Mouse (Mus musculus) liver, embryonic 13.5 days (tissue): ENCODE measurements at regions not wholly inside any gene's neighbourhood (a gene's known extent, or its start where the extent isn't known, plus 50 kb on each side); places are given as distances from the start of the nearest gene placed in this dataset.
A peak's percentile ranks its signal among the peaks of the same experiment; 100 is the strongest.

Source experiments
- ATAC-seq: fragments of 200-750 bp; cut with Nextera tagmentation; 2 replicates; pipeline ENCODE4 v1.8.0; 2017; ENCODE audit warnings: low read depth, mild to moderate bottlenecking, moderate number of reproducible peaks, moderate library complexity
- DNase-seq: peaks from one replicate; pipeline ENCODE4 v3.0.0; 2022
- H3K27ac ChIP-seq: fragments of 300-500 bp; sonication (generic); 2 replicates; pipeline ENCODE4 v1.5.1; 2015; ENCODE audit warnings: moderate library complexity, mild to moderate bottlenecking, inconsistent platforms
- H3K27me3 ChIP-seq: fragments of 300-500 bp; sonication (generic); 2 replicates; pipeline ENCODE4 v1.6.1; 2015; ENCODE audit warnings: mild to moderate bottlenecking, inconsistent platforms
- H3K36me3 ChIP-seq: fragments of 300-500 bp; sonication (generic); 2 replicates; pipeline ENCODE4 v1.6.1; 2015; ENCODE audit warnings: mild to moderate bottlenecking, inconsistent platforms
- H3K4me1 ChIP-seq: fragments of 300-500 bp; sonication (generic); replicated peaks from 2 replicates; pipeline ENCODE4 v1.6.1; 2015; ENCODE audit warnings: inconsistent platforms
- H3K4me2 ChIP-seq: fragments of 300-500 bp; sonication (generic); 2 replicates; pipeline ENCODE4 v1.6.1; 2015; ENCODE audit warnings: inconsistent platforms, mild to moderate bottlenecking, moderate library complexity
- H3K4me3 ChIP-seq: fragments of 300-500 bp; sonication (generic); replicated peaks from 2 replicates; pipeline ENCODE4 v1.5.1; 2015; ENCODE audit warnings: mild to moderate bottlenecking, inconsistent platforms
- H3K9ac ChIP-seq: fragments of 300-500 bp; sonication (generic); 2 replicates; pipeline ENCODE4 v1.6.1; 2015; ENCODE audit warnings: mild to moderate bottlenecking, inconsistent platforms
- H3K9me3 ChIP-seq: fragments of 300-500 bp; sonication (generic); replicated peaks from 2 replicates; pipeline ENCODE4 v1.6.1; 2016; ENCODE audit warnings: inconsistent platforms
- WGBS: fragments of 180-500 bp; shearing (Covaris S2); methylation state at CpG from one replicate; pipeline ENCODE4 v1.1.7; 2015; ENCODE audit not compliant: insufficient replicate concordance; 5-methylcytosine and 5-hydroxymethylcytosine counted together

- Histone ChIP-seq H3K27ac (no peak overlapping the region), H3K4me3 (no peak overlapping the region), H3K9ac (no peak overlapping the region), H3K9me3 (no peaks in the 10 kb centered on the region), H3K4me1 (no peaks in the 10 kb centered on the region), H3K27me3 (no peaks in the 10 kb centered on the region), H3K4me2 (no peak overlapping the region), H3K36me3 (no peaks in the 10 kb centered on the region)
- WGBS: 43% methylated on average over 2 of the region's 2 CpGs
- no peak for ATAC-seq
- peak; percentile 2 for DNase-seq
Observed at GRCm38 (mm10) chr1:152313480-152313879, 73.0 kb downstream of the Tsen15 start.

- no peak overlapping the region for H3K27ac ChIP-seq
Observed at GRCm38 (mm10) chr1:152305461-152305860, 81.0 kb downstream of the Tsen15 start.

GRCm38 (mm10) chr1:152304487-152305130 is 81.9 kb downstream of the Tsen15 start:
- H3K9ac ChIP-seq: no peak overlapping the region
- 47% methylated on average over 14 of the region's 14 CpGs for WGBS
- ATAC-seq: no peak
- H3K27me3 ChIP-seq: no peaks in the 10 kb centered on the region
- DNase-seq: no peak
- no peaks in the 10 kb centered on the region for H3K9me3 ChIP-seq
- H3K4me3 ChIP-seq: no peak overlapping the region
- H3K36me3 ChIP-seq: no peaks in the 10 kb centered on the region
- no peak overlapping the region for H3K27ac ChIP-seq
- H3K4me2 ChIP-seq: no peak overlapping the region
- H3K4me1 ChIP-seq: no peaks in the 10 kb centered on the region

More at GRCm38 (mm10) chr1:152305461-152305860, 81.0 kb downstream of the Tsen15 start:
- no peaks in the 10 kb centered on the region for H3K27me3 ChIP-seq
- no peak overlapping the region for H3K4me3 ChIP-seq
- no peaks in the 10 kb centered on the region for H3K4me1 ChIP-seq
- H3K4me2 ChIP-seq: no peak overlapping the region
- H3K36me3 ChIP-seq: no peaks in the 10 kb centered on the region
- ATAC-seq: no peak
- H3K9ac ChIP-seq: no peak overlapping the region
- DNase-seq: no peak
- 50% methylated on average over 3 of the region's 3 CpGs for WGBS
- H3K9me3 ChIP-seq: no peaks in the 10 kb centered on the region

GRCm38 (mm10) chr1:152301355-152301754 is 85.1 kb downstream of the Tsen15 start:
- H3K9ac ChIP-seq: no peak overlapping the region
- no peak for DNase-seq
- ATAC-seq: no peak
- H3K4me2 ChIP-seq: no peak overlapping the region
- no peak overlapping the region for H3K27ac ChIP-seq
- WGBS: 67% methylated on average over 8 of the region's 8 CpGs
- H3K4me1 ChIP-seq: no peaks in the 10 kb centered on the region
- H3K27me3 ChIP-seq: no peaks in the 10 kb centered on the region
- no peaks in the 10 kb centered on the region for H3K9me3 ChIP-seq
- no peaks in the 10 kb centered on the region for H3K36me3 ChIP-seq
- H3K4me3 ChIP-seq: no peak overlapping the region

- WGBS: 36% methylated on average over 9 of the region's 9 CpGs
Observed at GRCm38 (mm10) chr1:152292196-152292736, 94.2 kb downstream of the Tsen15 start.

GRCm38 (mm10) chr1:152290768-152291167 is 95.7 kb downstream of the Tsen15 start:
- H3K4me2 ChIP-seq: no peak overlapping the region
- ATAC-seq (no peak), DNase-seq (no peak)
- no peak overlapping the region for H3K27ac ChIP-seq
- H3K36me3 ChIP-seq: no peaks in the 10 kb centered on the region
- H3K27me3 ChIP-seq: no peaks in the 10 kb centered on the region
- 20% methylated on average over 7 of the region's 7 CpGs for WGBS
- no peaks in the 10 kb centered on the region for H3K9me3 ChIP-seq
- H3K9ac ChIP-seq: no peak overlapping the region
- H3K4me3 ChIP-seq: no peak overlapping the region
- peaks cover 10% of the 10 kb centered on the region for H3K4me1 ChIP-seq

More at GRCm38 (mm10) chr1:152292196-152292736, 94.2 kb downstream of the Tsen15 start:
- Histone ChIP-seq H3K9ac (no peak overlapping the region), H3K4me3 (no peak overlapping the region), H3K27me3 (no peaks in the 10 kb centered on the region), H3K9me3 (no peaks in the 10 kb centered on the region), H3K36me3 (no peaks in the 10 kb centered on the region), H3K4me2 (no peak overlapping the region), H3K27ac (no peak overlapping the region), H3K4me1 (peaks cover 10% of the 10 kb centered on the region)
- DNase-seq: no peak
- ATAC-seq: no peak

- no peak overlapping the region for H3K4me3 ChIP-seq
- no peak for DNase-seq
- ATAC-seq: no peak
- no peak overlapping the region; the same call in 1 of the 2 replicates for H3K27ac ChIP-seq
- 21% methylated on average over 15 of the region's 15 CpGs for WGBS
- H3K9ac ChIP-seq: no peak overlapping the region
- H3K27me3 ChIP-seq: no peaks in the 10 kb centered on the region
- peak overlapping the region; percentile 17; the same call in 1 of the 2 replicates for H3K4me2 ChIP-seq
- no peaks in the 10 kb centered on the region for H3K36me3 ChIP-seq
- no peaks in the 10 kb centered on the region for H3K9me3 ChIP-seq
- H3K4me1 ChIP-seq: peaks cover 17% of the 10 kb centered on the region
Observed at GRCm38 (mm10) chr1:152287566-152288490, 98.7 kb downstream of the Tsen15 start.

- H3K4me3 ChIP-seq: no peak overlapping the region
- 72% methylated on average over 8 of the region's 8 CpGs for WGBS
- DNase-seq (no peak), ATAC-seq (no peak)
- no peak overlapping the region for H3K4me2 ChIP-seq
- peaks cover 17% of the 10 kb centered on the region for H3K4me1 ChIP-seq
- no peak overlapping the region for H3K9ac ChIP-seq
- no peaks in the 10 kb centered on the region for H3K27me3 ChIP-seq
- no peaks in the 10 kb centered on the region for H3K9me3 ChIP-seq
- H3K36me3 ChIP-seq: no peaks in the 10 kb centered on the region
- no peak overlapping the region for H3K27ac ChIP-seq
Observed at GRCm38 (mm10) chr1:152286677-152287076, 99.8 kb downstream of the Tsen15 start.

GRCm38 (mm10) chr1:152282106-152282505 is 104.4 kb downstream of the Tsen15 start:
- H3K4me2 ChIP-seq: no peak overlapping the region
- DNase-seq (no peak), ATAC-seq (no peak)
- no peaks in the 10 kb centered on the region for H3K27me3 ChIP-seq
- H3K4me1 ChIP-seq: peaks cover 7% of the 10 kb centered on the region
- WGBS: 79% methylated on average over 11 of the region's 11 CpGs
- no peak overlapping the region for H3K4me3 ChIP-seq
- H3K9ac ChIP-seq: no peak overlapping the region
- no peaks in the 10 kb centered on the region for H3K9me3 ChIP-seq
- H3K27ac ChIP-seq: no peak overlapping the region
- no peaks in the 10 kb centered on the region for H3K36me3 ChIP-seq

GRCm38 (mm10) chr1:152281201-152281600 is 105.3 kb downstream of the Tsen15 start:
- peaks cover 7% of the 10 kb centered on the region for H3K4me1 ChIP-seq
- 75% methylated on average over 8 of the region's 8 CpGs for WGBS
- H3K27ac ChIP-seq: no peak overlapping the region
- no peaks in the 10 kb centered on the region for H3K36me3 ChIP-seq
- H3K9ac ChIP-seq: no peak overlapping the region
- no peaks in the 10 kb centered on the region for H3K9me3 ChIP-seq
- H3K27me3 ChIP-seq: no peaks in the 10 kb centered on the region
- DNase-seq (no peak), ATAC-seq (no peak)
- no peak overlapping the region for H3K4me3 ChIP-seq
- no peak overlapping the region for H3K4me2 ChIP-seq

GRCm38 (mm10) chr1:152280014-152280413 is 106.5 kb downstream of the Tsen15 start:
- Histone ChIP-seq H3K27ac (no peak overlapping the region), H3K9me3 (no peaks in the 10 kb centered on the region), H3K4me3 (no peak overlapping the region), H3K4me2 (no peak overlapping the region), H3K27me3 (no peaks in the 10 kb centered on the region), H3K9ac (no peak overlapping the region), H3K4me1 (peaks cover 4% of the 10 kb centered on the region), H3K36me3 (no peaks in the 10 kb centered on the region)
- ATAC-seq (no peak), DNase-seq (no peak)
- 18% methylated on average over 1 of the region's 1 CpGs for WGBS
